Mouse (Mus musculus) stomach, embryonic 16.5 days (tissue): ENCODE results near the gene Zfp26. TPM values are rescaled to one million over a fixed set of nuclear protein-coding genes. Genes with fewer than 3 reads are reported as not detected.

ENCODE experiments used
- ATAC-seq: fragments of 200-750 bp; cut with Nextera tagmentation; 2 replicates; pipeline ENCODE4 v1.8.0; 2017; ENCODE audit warnings: moderate number of reproducible peaks, moderate TSS enrichment; ENCODE audit not compliant: insufficient read depth, low FRiP score
- H3K27ac ChIP-seq: fragments of 300-500 bp; sonication (generic); 2 replicates; pipeline ENCODE4 v1.5.1; 2014; ENCODE audit warnings: low read length
- H3K27me3 ChIP-seq: fragments of 300-500 bp; sonication (generic); 2 replicates; pipeline ENCODE4 v1.6.1; 2014; ENCODE audit warnings: low read length, control low read depth, mixed read lengths; ENCODE audit not compliant: control insufficient read depth, insufficient read depth
- H3K36me3 ChIP-seq: fragments of 300-500 bp; sonication (generic); 2 replicates; pipeline ENCODE4 v1.6.1; 2014; ENCODE audit warnings: low read length; ENCODE audit not compliant: control insufficient read depth, insufficient read depth
- H3K4me1 ChIP-seq: fragments of 300-500 bp; sonication (generic); 2 replicates; pipeline ENCODE4 v1.6.1; 2014; ENCODE audit warnings: low read length, control low read depth, mixed read lengths; ENCODE audit not compliant: control insufficient read depth, insufficient read depth
- H3K4me2 ChIP-seq: fragments of 300-500 bp; sonication (generic); 2 replicates; pipeline ENCODE4 v1.6.1; 2014; ENCODE audit warnings: low read depth, low read length, mixed read lengths
- H3K4me3 ChIP-seq: fragments of 300-500 bp; sonication (generic); replicated peaks from 2 replicates; pipeline ENCODE4 v1.5.1; 2014; ENCODE audit warnings: mild to moderate bottlenecking, low read length
- H3K9ac ChIP-seq: fragments of 300-500 bp; sonication (generic); 2 replicates; pipeline ENCODE4 v1.6.1; 2014; ENCODE audit warnings: low read length
- H3K9me3 ChIP-seq: fragments of 300-500 bp; sonication (generic); replicated peaks from 2 replicates; pipeline ENCODE4 v1.6.1; 2016; ENCODE audit warnings: low read length, control low read depth; ENCODE audit not compliant: control insufficient read depth
- WGBS: fragments of 180-500 bp; shearing (Covaris S2); extraction: QIAGEN DNeasy Blood & Tissue Kit; methylation state at CpG from one replicate; pipeline ENCODE4 v1.1.7; 2014; 5-methylcytosine and 5-hydroxymethylcytosine counted together
- polyA plus RNA-seq: library from polyadenylated mRNA; unstranded; fragments of >200 nt; fragmentation: Nextera tagmentation; extraction: Ambion mirVana; gene quantifications from 2 replicates; pipeline ENCODE4 v1.2.1, GENCODE M21; 2015

Gene Zfp26
- 15.4 and 18.7 TPM in 2 replicates for polyA plus RNA-seq

DNA sequence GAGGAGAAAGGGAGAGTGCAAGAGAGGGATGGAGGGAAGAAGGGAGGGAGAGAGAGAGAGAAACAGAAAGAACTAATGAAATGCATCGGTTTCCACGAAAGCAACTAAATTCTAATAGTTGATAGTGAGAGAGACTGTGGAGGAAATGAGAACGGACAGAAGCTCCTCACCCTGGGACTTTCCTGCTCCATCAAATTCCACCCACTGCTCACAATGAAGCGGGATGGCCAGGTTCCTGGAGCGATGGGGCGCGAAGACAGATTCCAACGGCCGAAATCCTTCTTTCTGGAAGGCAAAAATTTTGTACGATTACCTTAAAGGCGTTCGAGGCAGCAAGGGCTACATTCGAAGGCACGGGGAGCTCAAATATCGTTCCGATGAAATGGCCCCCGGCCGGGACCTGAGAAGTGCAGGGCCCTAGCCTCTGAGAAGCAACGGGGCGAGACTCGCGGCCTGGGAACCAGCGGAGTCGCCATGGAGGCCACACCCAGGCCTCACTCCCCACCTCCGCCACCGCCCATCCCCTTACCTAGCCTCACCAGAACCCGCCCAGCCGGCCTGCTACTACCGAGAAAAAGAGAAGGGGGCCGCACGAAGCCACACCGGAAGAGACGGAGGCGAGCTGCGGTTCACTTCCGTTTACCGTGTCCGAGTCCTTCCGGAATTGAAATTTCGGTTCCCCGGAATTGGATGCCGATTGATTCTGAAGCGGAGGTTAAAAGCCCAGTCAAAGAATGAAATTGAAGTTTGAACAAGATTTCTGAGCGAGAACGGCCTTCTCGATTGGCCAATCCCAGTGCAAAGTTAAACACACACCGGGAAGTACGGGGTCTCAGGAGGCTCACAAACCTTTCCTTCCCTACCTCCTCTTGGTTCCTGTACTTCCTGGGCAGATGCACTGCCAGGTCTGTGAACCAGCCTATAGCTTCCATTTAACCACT lies at the start of gene Zfp26:
Zfp26 (minus strand) TSS at position 786 of the 941 bp plus-strand sequence.
- peak within 1 kb of the TSS; percentile 76 for H3K4me3 ChIP-seq
- WGBS, result under 1% methylated on average over 48 of the region's 48 CpGs
- 0 out of 2 replicates have a peak, but pooled peaks cover 3% of the 10 kb centered on the region for H3K36me3 ChIP-seq
- peak within 1 kb of the TSS; percentile 90 for H3K9ac ChIP-seq
- H3K4me1 ChIP-seq, result peaks cover 9% of the 10 kb centered on the region
- peak; percentile 96 for ATAC-seq
- H3K27ac ChIP-seq, result peak within 1 kb of the TSS; percentile 93
- no peaks in the 10 kb centered on the region for H3K27me3 ChIP-seq
- no peaks in the 10 kb centered on the region for H3K9me3 ChIP-seq
- H3K4me2 ChIP-seq, result peak within 1 kb of the TSS; percentile 89

GRCm38 (mm10) chr9:20509676-20510075 lies 49.7 kb upstream of the Zfp26 start:
- H3K9ac ChIP-seq, result no peak overlapping the region
- ATAC-seq, result no peak
- whole genome bisulfite sequencing, result 71% methylated on average over 3 of the region's 3 CpGs
- peaks cover 1% of the 10 kb centered on the region; the same call in 1 of the 2 replicates for H3K4me1 ChIP-seq
- no peak overlapping the region for H3K27ac ChIP-seq
- H3K4me3 ChIP-seq, result no peak overlapping the region
- H3K9me3 ChIP-seq, result no peaks in the 10 kb centered on the region
- no peak overlapping the region for H3K4me2 ChIP-seq
- H3K36me3 ChIP-seq, result 0 out of 2 replicates have a peak, but pooled peaks cover 7% of the 10 kb centered on the region
- H3K27me3 ChIP-seq, result no peaks in the 10 kb centered on the region

- H3K36me3 ChIP-seq, result peaks cover 28% of the 10 kb centered on the region
- H3K27ac ChIP-seq, result no peak overlapping the region
- H3K9me3 ChIP-seq, result no peaks in the 10 kb centered on the region
- H3K27me3 ChIP-seq, result no peaks in the 10 kb centered on the region
- H3K4me2 ChIP-seq, result no peak overlapping the region
- no peak overlapping the region for H3K9ac ChIP-seq
- no peak for ATAC-seq
- H3K4me3 ChIP-seq, result no peak overlapping the region
- no peaks in the 10 kb centered on the region for H3K4me1 ChIP-seq
- WGBS, result 90% methylated on average over 5 of the region's 5 CpGs
These were observed 44.8 kb upstream of the Zfp26 start for GRCm38 (mm10) chr9:20504801-20505200.

DNA sequence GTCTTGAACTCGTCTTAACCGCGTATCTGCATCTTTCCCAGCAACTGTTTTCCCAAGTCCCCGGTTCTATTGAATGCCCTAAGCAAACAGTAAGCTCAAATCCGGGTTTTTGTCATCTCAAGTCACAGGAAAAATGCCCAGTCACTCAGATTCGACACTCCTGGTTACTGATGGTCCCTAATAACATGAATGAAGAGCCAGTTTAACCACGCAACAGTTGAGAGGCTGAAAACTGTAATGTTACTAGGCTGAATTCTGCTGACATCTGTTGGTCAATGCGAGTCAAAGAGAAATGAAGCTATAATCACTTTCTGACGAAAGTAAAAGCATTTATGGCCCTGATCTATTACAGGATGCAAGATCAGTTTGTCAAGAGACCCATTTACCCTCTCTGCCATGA lies 33.3 kb upstream of the Zfp26 start:
- H3K9me3 ChIP-seq, result no peaks in the 10 kb centered on the region
- peaks cover 18% of the 10 kb centered on the region for H3K36me3 ChIP-seq
- no peaks in the 10 kb centered on the region for H3K27me3 ChIP-seq
- WGBS, result 2% methylated on average over 9 of the region's 9 CpGs
- peak overlapping the region; percentile 99 for H3K9ac ChIP-seq
- peak overlapping the region; percentile 79 for H3K4me2 ChIP-seq
- peaks cover 6% of the 10 kb centered on the region for H3K4me1 ChIP-seq
- peak overlapping the region; percentile 98 for H3K27ac ChIP-seq
- H3K4me3 ChIP-seq, result peak overlapping the region; percentile 98
- ATAC-seq, result no peak

DNA sequence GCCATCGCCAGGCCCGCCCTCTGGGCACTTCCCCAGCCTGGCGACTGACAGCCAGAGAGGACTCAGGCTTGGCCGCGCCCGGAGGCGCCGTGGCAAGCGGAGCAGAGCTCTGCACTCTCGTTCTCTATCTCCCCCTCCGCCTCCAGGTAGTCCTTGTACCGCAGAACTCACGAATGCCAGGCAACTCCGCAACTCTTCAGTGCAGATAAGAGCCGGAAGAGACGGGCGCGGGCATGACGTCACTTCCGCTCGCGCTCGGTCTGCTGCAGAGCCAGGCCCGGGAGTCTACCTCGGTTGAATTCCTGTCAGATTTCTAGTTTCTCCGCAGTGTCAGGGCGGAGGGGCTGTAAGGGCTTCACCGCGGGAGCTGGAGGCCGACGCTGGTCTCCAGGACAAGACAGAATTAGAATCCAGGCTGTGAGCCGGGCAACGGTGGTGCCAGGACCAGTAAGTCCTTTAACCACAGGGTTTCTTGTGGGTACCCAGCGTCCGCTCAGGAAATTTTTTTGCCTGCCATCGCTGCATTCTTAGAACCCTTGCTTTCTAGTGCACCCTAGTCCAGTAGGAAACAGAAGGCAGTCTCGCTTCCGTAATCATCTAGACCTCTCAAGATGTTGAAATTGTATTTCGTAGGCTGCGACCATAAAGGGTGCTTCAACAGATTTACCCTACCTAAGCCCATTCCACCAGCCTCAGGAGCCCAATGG lies 32.7 kb upstream of the Zfp26 start, which contains the start of gene Zfp426:
Zfp426 (minus strand) TSS at position 220 of the 707 bp plus-strand sequence.
- peaks cover 13% of the 10 kb centered on the region for H3K36me3 ChIP-seq
- peak within 1 kb of the TSS; percentile 98 for H3K27ac ChIP-seq
- H3K4me3 ChIP-seq, result peak within 1 kb of the TSS; percentile 98
- H3K27me3 ChIP-seq, result no peaks in the 10 kb centered on the region
- peak within 1 kb of the TSS; percentile 79 for H3K4me2 ChIP-seq
- H3K9ac ChIP-seq, result peak within 1 kb of the TSS; percentile 99
- H3K9me3 ChIP-seq, result no peaks in the 10 kb centered on the region
- peak; percentile 96 for ATAC-seq
- peaks cover 6% of the 10 kb centered on the region for H3K4me1 ChIP-seq
- under 1% methylated on average over 40 of the region's 40 CpGs for WGBS

DNA sequence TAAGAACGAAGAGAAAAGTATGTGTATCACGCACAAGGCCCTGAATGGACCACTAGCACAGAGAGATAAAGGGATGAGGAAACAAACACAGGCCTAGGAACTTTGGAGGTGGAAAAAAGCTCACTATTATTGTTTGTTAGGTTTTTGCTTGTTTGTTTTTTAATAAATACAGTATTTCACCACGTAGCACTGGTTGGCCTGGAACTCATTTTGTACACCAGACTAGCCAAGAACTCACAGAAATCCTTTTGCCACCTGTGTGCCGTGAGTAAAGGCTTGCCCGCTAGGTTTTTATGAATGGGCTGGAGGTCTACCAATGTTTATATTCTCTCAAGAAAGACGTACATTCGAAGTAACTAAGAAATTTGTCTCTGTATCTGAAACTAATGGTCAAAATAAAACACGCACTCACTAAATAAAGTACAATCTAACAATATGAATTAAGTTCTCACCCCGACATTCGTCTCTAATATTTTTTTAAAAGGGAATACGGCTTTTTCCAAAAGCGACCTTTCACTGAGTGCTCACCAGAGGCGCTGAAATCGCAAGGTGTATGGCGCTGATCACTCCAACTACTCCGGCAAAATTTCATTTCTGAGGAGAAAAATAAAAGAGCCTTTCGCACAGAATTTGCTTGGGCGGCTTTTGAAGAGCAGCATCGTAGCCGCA lies 32.0 kb upstream of the Zfp26 start:
- Histone ChIP-seq H3K27ac (peak overlapping the region; percentile 98), H3K36me3 (peaks cover 7% of the 10 kb centered on the region), H3K27me3 (no peaks in the 10 kb centered on the region), H3K9ac (peak overlapping the region; percentile 99), H3K4me1 (peaks cover 6% of the 10 kb centered on the region), H3K4me3 (peak overlapping the region; percentile 98), H3K4me2 (peak overlapping the region; percentile 79), H3K9me3 (no peaks in the 10 kb centered on the region)
- WGBS, result 7% methylated on average over 20 of the region's 20 CpGs
- no peak for ATAC-seq

- H3K4me1 ChIP-seq, result peaks cover 6% of the 10 kb centered on the region
- H3K27me3 ChIP-seq, result no peaks in the 10 kb centered on the region
- no peak overlapping the region for H3K4me2 ChIP-seq
- no peak for ATAC-seq
- H3K27ac ChIP-seq, result no peak overlapping the region
- 84% methylated on average over 5 of the region's 5 CpGs for WGBS
- H3K4me3 ChIP-seq, result no peak overlapping the region
- no peak overlapping the region for H3K9ac ChIP-seq
- H3K9me3 ChIP-seq, result no peaks in the 10 kb centered on the region
- H3K36me3 ChIP-seq, result peaks cover 1% of the 10 kb centered on the region; the same call in 1 of the 2 replicates
These were observed 29.6 kb upstream of the Zfp26 start for GRCm38 (mm10) chr9:20489536-20489935.

GRCm38 (mm10) chr9:20479396-20479795 lies 19.4 kb upstream of the Zfp26 start:
- H3K4me2 ChIP-seq, result no peak overlapping the region
- H3K4me1 ChIP-seq, result no peaks in the 10 kb centered on the region
- H3K9ac ChIP-seq, result no peak overlapping the region
- 0 out of 2 replicates have a peak, but pooled peaks cover 6% of the 10 kb centered on the region for H3K36me3 ChIP-seq
- H3K27me3 ChIP-seq, result no peaks in the 10 kb centered on the region
- H3K9me3 ChIP-seq, result no peaks in the 10 kb centered on the region
- ATAC-seq, result no peak
- 90% methylated on average over 5 of the region's 5 CpGs for WGBS
- H3K27ac ChIP-seq, result no peak overlapping the region
- H3K4me3 ChIP-seq, result no peak overlapping the region
